Mouse (Mus musculus): ENCODE measurements around the gene Ak9.

Gene Ak9

DNA sequence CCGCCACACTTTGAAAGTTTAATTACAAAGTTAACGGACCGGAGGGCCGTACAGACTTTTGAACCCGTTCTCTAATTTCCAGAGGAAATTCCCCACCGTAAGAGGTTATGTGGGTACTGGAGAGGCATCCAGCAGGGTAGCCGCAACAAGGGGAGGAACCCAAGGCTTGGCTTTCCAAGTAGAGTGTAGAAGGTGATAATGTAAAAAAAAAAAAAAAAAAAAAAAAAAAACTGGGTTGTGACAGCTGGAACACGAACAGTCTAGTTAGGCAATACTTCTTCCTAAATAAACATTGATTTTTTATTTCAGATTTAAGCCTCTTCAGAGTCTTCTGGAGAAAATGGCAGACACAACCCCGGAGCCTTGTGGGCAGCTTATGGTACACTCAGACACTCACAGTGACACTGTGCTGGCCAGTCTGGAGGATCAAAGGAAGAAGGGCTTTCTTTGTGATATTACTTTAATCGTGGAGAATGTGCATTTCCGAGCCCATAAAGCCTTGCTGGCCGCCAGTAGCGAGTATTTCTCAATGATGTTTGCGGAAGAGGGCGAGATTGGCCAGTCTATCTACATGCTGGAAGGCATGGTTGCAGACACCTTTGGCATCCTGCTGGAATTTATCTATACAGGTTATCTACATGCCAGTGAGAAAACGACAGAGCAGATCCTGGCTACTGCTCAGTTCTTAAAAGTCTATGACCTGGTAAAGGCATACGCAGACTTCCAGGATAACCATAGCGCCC is 147.2 kb downstream of the Ak9 start:
- in situ Hi-C loops (cut with MboI, MseI): no loop called here

DNA sequence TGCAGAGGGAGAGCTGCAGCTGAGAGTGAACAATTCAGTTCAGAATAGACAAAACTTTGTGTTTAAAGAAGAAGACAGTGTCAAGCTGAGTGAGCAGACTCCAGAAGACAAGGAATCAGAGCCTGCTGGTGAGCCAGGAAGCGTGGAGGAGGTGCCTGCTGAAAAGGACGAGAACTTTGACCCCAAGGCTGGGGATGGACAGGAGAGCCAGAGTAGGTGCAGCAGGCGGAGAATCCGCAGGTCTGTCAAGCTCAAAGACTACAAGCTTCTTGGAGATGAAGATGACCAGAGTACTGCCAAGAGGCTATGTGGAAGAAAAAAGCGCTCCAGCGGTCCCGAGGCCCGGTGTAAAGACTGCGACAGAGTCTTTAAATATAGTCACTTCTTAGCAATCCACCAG is 147.9 kb downstream of the Ak9 start:
- in situ Hi-C loops (cut with MboI, MseI): no loop called here

DNA sequence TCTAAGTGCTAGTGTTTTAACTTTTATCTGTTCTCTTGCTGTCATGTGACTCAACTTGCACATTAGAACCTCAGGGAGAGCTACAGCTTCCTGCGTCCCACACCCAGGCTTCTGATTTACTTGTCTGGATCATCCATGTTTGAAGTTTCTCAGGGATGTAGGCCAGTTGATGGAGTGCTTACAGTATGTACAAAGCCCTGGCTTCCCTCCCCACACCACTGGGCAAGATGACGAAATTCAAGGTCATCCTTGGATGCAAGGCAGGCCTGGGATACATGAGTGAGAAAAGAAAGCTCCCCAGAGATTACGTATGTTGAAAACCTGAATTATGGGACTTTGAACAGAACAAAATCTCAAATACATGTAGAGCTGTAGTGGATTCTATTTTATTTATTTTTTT is 149.0 kb downstream of the Ak9 start:
- in situ Hi-C loops (cut with MboI, MseI): no loop called here

- in situ Hi-C loops (cut with MboI, MseI): no loop called here
These were observed 156.2 kb downstream of the Ak9 start for GRCm38 (mm10) chr10:41459990-41460389.

GRCm38 (mm10) chr10:41460501-41460900 is 156.7 kb downstream of the Ak9 start:
- in situ Hi-C loops (cut with MboI, MseI): no loop called here

GRCm38 (mm10) chr10:41461057-41461722 is 157.4 kb downstream of the Ak9 start:
- in situ Hi-C loops (cut with MboI, MseI): no loop called here

DNA sequence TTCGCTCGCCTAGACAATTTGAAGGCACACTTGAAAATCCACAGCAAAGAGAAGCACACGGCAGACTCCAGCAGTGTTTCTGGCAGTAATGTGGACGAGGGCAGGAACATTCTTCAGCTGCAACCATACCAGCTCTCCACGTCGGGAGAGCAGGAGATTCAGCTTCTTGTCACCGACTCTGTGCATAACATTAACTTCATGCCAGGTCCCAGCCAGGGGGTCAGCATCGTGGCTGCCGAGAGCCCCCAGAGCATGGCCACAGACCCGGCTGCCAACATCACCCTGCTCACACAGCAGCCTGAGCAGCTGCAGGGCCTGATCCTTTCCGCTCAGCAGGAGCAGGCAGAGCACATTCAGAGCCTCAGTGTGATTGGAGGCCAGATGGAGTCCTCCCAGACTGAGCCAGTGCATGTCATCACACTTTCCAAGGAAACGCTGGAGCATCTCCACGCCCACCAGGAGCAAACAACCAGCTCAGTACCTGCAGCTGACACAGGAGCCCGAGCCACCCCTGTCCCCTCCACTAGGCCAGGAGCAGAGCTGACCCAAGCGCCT is 160.7 kb downstream of the Ak9 start:
- in situ Hi-C loops (cut with MboI, MseI): no loop called here

GRCm38 (mm10) chr10:41467325-41467724 is 163.5 kb downstream of the Ak9 start:
- in situ Hi-C loops (cut with MboI, MseI): no loop called here

DNA sequence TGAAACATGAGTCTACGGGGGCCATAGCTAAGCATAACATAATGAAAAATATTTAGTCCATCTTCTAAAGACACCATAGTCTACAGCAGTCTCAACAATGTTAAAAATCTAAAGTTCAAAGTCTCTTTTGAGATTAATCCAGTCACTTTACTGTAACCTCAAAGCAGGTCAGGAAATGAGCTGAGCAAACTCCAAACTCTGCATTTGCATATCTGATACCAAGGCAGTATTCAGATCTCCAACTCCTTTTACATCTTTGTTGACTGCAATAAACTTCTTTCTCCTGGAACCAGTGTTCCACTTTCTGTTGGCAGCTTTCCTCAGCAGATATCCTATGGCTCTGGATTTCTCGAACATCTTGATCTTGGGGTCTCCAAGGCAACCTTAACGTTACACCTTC is 166.9 kb downstream of the Ak9 start:
- in situ Hi-C loops (cut with MboI, MseI): no loop called here

GRCm38 (mm10) chr10:41472534-41472933 is 168.8 kb downstream of the Ak9 start:
- in situ Hi-C loops (cut with MboI, MseI): no loop called here

DNA sequence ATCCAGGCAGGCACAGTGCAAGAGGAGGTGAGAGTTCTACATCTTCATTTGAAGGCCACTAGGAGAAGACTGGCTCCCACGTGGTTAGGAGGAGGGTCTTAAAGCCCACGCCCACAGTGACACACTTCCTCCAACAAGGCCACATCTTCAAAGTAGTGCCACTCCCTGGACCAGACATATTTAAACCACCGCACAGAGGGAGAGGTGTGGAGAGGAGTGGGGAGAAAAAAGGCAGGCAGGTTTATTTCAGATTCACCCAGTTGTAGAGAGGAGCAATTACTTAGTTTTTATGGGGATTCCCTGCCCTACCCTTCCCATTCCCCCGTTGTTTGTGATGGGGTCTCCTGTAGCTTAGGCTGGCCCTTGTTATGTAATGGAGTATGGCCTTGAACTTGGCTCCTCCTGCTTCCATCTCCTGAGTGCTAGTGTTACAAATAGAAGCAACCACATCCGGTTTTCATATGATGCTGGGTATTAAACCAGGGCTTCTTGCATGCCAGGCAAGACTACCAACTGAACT is 169.2 kb downstream of the Ak9 start:
- in situ Hi-C loops (cut with MboI, MseI): no loop called here

DNA sequence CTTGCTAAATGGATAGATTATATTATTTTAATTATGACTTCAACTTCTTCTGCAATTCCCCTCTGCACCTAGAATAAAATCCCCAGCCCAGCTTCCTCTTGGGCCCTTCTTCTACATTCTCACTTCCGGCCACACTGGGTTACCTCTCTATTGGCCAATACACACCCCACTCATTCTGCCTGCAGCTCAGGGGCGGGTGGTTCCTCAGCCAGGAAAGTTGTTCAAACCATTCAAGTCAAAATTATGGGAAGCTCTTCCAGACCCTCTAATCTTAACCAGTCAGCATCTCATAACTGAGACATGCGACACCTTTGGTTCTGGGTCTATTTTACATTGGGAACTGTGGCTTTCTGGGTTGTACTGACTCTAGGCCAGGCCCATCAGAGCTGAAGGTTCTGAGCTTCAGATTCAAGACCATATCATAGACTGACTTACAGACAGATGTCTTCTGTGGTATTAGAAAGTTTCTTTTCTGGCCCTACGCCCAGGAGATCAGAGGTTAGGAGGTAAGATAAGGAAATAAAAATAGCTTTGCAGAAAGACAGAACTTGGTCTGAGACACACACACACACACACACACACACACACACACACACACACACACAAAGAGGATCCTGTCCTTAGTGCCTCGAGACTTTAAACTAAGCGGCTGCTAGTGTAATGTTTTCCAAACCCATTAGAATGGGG is 170.1 kb downstream of the Ak9 start:
- in situ Hi-C loops (cut with MboI, MseI): no loop called here

GRCm38 (mm10) chr10:41474981-41475391 is 171.2 kb downstream of the Ak9 start:
- in situ Hi-C loops (cut with MboI, MseI): loop anchor here (25.0 kb wide), 1 partner anchor 787 kb away; no protein-coding TSS in a partner anchor

- in situ Hi-C loops (cut with MboI, MseI): loop anchor here (25.0 kb wide), 1 partner anchor 786 kb away; no protein-coding TSS in a partner anchor
These were observed 172.6 kb downstream of the Ak9 start, which contains the start of gene Mical1 for GRCm38 (mm10) chr10:41476171-41477017. Gene Mical1 (plus strand): TSS chr10:41476314.

DNA sequence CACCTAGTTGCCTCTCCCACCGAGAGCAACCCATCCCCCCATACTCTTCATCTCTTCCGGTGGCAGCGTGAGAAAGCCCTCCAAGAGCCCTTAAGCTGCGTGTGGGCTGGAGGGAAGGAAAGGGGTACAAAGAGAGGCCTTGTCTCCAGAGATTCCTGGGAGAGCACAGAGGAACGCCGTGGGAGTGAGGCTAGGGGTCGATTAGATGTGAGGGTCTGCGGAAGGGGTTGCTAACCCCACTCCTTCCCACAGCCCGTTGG is 173.2 kb downstream of the Ak9 start:
- in situ Hi-C loops (cut with MboI, MseI): loop anchor here (25.0 kb wide), 1 partner anchor 785 kb away; no protein-coding TSS in a partner anchor

GRCm38 (mm10) chr10:41477278-41478181 is 173.8 kb downstream of the Ak9 start:
- in situ Hi-C loops (cut with MboI, MseI): loop anchor here (25.0 kb wide), 1 partner anchor 785 kb away; no protein-coding TSS in a partner anchor

- in situ Hi-C loops (cut with MboI, MseI): loop anchor here (25.0 kb wide), 1 partner anchor 782 kb away; no protein-coding TSS in a partner anchor
These were observed 176.2 kb downstream of the Ak9 start for GRCm38 (mm10) chr10:41479961-41480360.

- in situ Hi-C loops (cut with MboI, MseI): loop anchor here (25.0 kb wide), 1 partner anchor 781 kb away; no protein-coding TSS in a partner anchor
These were observed 177.4 kb downstream of the Ak9 start for GRCm38 (mm10) chr10:41480938-41481880.

- in situ Hi-C loops (cut with MboI, MseI): loop anchor here (25.0 kb wide), 1 partner anchor 780 kb away; no protein-coding TSS in a partner anchor
These were observed 178.7 kb downstream of the Ak9 start for GRCm38 (mm10) chr10:41482446-41482845.

Measured in T-helper 2 cell (primary cell).